Mouse (Mus musculus): Measurements from ENCODE around the gene Shq1.

Gene Shq1

DNA sequence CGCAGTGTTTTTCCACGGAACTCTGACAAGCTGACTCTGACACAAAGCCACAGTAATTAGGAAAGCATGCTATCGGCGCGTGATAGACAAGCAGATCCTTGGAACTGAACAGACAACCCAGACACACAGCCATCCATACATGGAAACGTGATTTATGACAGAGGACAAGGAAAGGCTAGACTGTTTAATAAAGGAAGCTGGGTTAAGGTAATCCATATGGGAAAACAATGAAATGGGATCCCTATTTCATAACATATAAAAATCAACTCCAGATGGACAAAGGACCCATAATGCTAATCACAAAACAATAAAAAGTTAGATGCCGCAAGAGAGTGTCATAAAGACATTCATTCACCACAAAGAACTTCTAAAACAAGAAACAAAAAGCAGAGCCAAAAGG, 78.0 kb downstream of the Shq1 start:
- DNase-seq: no peak

- no peak for DNase-seq
Measured at GRCm38 (mm10) chr6:100590602-100591001, 80.4 kb downstream of the Shq1 start.

DNA sequence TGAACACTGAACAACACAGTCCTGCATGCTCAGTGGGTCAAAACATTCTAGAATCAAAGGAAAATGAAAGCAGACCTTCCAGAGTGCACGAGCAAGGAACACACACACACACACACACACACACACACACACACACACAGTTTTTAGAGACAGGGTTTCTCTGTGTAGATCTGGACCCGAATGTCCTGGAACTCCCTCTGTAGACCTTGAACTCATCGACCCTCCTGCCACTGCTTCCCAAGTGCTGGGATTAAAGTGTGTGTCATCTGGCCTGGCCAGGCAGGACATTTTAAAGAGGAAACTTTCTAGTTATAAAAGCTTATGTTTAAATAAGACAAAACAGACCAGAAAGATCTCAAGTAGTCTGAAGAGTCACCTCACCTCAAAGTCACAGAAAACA, 82.1 kb downstream of the Shq1 start:
- DNase-seq: no peak

DNA sequence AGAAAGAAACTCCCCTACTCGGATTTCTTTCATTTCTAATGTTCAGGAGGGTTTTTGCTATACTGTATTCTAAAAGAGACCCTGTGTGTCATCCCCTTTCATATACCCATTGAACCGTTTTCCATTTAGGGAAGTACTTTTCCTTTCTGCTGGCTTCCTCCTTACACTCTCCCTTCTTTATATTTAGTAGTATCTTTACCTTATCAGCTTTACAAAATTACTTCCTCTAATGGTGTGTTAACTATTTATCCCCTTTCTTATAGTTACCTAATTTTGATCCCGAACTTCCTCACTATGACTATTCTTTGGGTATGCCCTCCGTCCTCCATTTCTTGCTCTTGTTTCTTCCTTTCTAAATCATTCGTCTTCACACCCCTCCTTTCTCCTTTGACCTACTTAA, 84.2 kb downstream of the Shq1 start:
- no peak for DNase-seq

DNA sequence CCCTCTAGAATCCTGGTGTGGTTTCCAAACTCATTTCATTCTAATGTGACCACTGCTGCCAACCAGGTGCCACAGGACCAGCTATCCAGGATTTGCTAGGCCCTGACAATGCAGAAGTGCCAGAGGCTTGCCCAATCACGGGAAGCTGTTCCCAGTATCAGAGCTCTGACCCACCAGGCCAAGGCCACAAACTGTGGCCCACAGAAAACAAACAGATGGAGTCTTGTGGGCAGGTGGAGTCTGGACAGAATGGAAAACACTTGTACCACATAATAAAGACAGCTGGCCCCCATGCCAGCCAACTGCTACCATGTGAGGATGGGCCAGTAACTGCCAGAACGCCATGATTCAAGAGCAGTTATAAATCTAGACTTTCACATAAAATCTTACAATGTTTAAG, 89.0 kb downstream of the Shq1 start:
- DNase-seq: no peak

GRCm38 (mm10) chr6:100581056-100581455, 89.9 kb downstream of the Shq1 start:
- no peak for DNase-seq

DNA sequence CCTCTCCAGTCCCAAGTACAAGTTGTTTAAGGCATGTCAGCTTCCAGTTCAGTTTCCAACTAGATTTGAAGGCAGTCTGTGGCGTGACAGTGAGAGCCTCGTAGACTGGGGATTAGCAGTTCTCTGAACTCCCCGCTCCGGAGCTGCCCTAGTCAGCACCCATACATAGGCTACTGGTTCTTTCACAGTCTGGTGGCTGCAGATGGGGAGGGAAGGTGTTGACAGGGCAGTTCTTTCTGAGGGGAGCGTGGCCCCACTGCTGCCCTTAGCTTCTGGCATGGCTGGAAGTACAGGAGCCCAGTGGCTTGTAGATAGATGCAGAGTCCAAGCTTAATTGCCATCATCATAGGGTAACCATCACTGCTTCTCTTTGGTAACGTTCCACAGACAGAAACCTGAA, 93.4 kb downstream of the Shq1 start:
- no peak for DNase-seq

DNA sequence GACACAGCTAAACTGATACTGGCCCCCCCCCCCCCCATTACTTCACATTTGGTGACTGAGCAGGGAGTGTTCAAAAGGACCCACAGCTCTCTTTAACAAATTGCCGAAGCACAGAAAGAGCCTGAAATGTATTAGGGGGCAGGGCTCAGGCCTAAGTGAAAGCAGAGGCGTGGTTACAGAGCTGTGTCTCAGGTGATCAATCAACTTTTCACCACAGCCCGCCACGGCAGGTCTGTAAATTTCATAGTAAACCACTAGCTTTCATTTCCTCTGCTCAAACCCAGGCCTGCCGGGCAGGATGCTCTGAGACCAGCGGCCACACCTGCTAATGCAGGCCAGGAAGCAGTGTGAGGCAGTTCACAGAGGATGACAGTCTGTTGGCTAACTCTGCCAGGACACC, 94.8 kb downstream of the Shq1 start:
- DNase-seq: peak; percentile 49

GRCm38 (mm10) chr6:100566774-100567173, 104.2 kb downstream of the Shq1 start:
- no peak for DNase-seq

DNA sequence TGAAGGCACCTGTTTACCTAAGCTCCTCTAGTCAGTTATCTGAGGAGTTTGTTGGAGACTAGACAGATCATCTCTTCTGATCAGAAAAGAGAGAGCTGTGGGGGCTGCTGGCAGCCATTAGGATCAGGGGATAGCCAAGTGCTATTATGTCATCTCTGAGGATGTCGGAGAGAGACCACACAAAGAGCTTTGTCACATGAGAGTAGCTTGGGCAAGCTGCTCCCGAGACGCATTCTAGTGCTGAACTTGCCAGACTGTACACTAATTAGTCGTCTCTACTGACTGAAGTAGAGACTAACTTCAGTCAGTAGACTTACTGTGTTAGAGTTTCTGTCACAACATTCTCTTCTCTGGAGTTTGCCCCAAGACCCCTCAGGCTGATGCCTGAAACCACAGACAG, 106.4 kb downstream of the Shq1 start:
- peak; percentile 35 for DNase-seq

DNA sequence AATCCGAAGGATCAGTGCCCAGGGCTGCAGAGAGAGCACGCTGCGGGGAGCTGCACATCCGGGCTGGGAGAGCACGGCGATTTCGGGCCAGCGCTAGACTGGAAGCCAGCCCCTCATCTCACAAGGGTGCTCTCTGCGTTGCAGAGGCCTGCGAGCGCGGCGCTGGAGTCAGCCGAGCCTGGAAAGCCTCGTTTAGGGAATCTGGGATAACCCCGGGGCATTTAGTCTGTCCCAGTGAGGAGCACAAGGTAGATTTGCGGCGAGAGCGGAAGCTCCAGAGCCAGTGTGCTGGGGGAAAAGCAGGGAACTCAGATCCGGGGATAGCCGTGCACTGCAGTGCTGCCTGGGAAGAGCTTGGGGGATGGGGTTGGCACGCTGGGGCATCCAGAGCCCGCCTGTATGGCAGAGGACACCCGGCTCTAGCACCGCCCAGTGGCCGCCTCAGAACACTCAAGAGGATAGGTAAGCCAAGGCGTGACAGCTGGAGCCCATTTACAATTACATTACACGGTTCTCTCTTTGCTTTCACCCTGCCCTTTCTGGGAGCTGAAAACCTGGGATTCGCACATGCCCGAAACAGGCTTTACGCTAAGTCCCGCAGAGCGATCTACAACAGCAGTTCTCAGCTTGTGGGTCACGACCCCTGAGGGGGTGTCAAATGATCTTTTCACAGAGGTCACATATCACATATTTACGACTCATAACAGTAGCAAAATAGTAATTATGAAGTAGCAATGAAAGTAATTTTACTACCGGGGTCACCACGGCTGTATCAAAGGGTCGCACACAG, 107.2 kb downstream of the Shq1 start:
- DNase-seq: peak; percentile 89

- peak; percentile 83 for DNase-seq
Measured at GRCm38 (mm10) chr6:100562719-100563551, 108.0 kb downstream of the Shq1 start.

GRCm38 (mm10) chr6:100558057-100558456, 112.9 kb downstream of the Shq1 start:
- no peak for DNase-seq

DNA sequence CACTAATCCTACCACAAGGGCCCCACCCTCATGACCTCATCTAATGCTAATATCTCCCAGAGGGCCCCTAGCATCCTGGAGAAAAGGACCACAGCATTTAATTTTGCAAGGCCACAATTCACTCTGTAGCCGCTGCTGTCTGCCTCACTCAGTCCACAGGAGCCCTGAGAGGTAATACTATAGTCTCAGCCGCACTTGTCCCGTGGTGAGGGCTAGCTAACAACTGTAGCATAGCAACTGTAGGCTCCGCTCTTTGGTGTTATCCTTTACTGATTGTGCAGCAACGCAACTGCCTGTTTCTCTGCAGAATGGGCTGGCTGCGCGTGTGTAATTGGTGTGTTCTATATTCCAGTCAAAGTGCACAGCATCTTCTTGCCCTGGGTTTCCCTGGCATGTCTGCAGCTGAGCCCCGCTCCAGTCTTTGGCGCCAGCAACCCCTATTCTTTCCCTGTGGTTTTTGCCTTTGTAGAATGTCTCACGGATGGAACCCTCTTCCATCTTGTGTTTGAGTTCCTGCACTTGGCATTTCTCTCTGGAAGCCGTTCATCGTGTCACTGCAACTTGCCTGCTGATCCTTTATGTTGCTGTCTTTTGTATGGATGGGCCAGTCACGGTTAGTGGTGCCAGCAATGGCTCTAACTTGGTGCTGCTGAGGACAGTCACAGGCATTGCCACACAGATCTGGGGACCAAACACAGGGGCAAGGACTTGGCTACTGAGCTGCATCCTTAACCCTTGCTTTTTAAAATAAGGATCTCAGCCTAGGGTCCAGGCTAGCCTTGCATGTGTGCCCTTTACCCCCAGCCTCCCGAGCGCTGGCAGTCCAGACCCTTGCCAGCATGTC, 128.6 kb downstream of the Shq1 start:
- DNase-seq: peak; percentile 20

GRCm38 (mm10) chr6:100539698-100540097, 131.3 kb downstream of the Shq1 start:
- no peak for DNase-seq

DNA sequence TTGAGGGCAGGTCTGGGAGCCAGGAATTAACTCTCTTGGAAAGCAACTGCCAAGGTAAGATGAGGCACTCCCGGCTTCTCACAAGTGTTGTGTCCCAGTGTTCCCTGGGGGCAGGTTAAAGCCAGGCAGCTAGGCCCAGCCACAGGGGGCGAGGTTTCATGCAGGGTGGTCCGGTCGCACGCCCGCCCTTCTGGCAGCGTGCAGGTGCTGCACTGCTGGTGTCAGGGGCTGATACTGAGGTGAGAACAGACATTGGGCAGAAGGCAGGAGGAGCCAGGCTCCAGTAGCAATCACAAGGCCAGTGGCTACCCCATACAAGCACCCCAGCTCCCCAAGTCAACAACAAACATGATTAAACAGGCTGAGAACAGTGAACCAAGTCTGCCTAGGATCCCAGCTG, 132.4 kb downstream of the Shq1 start:
- no peak for DNase-seq

DNA sequence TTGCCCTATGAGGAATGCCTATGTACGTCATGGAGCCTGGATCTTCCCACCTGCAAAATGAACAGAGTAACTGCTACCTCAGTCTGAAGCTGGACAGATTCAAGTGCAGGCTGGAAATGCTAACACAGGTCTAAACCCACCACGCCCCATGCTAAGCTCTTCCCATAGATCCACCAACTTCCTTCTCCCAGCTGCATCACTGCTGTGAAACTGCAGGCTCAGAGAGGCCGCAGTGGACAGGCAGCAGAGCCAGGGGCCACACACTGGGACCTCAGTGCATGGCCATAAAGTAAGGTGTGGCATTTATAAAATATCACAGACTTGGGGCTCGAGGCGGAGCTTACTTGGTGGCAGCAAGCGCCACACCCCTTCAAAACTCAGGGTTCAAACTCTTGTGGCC, 133.0 kb downstream of the Shq1 start:
- no peak for DNase-seq

DNA sequence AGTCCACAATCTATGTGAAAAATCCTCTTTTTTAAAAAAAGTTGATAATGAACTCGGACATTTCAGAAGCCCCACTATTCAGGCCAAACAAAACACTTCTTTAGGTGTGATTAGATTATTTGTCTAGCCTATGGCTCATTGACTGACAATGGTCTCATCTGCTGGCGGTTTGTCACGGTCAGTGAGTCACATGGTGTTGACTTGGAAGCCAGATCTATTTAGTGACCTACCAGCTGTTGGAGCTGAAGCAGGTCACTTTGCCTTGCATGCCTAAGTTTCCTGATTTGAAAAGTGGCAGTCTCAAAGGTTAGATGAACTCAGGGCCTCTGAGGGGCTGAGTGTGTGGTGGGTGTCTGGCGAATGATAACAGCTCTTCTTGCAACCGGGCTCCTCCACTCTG, 133.9 kb downstream of the Shq1 start:
- no peak for DNase-seq

- DNase-seq: no peak
Measured at GRCm38 (mm10) chr6:100533364-100533763, 137.6 kb downstream of the Shq1 start.

- DNase-seq: no peak
Measured at GRCm38 (mm10) chr6:100532326-100532725, 138.6 kb downstream of the Shq1 start.

DNA sequence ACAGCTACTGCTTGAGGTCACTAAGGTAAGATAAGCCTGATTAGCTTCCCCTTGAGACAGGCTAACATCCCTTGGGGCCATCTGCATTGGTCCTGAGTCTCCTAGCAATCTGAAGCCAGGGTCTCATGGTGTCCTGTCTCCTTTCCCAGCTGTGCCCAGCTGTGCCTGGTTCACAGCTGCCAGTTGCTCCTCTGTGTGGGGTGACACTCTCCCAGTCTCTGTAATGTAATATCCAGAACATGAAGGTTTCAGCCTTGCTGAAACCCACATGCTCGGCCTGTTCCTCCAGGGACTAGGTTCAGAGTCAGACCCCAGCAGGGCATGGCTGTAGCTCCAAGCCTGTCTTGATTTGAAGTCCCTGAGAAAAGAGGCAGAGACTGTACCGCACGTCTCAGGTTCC, 141.3 kb downstream of the Shq1 start:
- no peak for DNase-seq

- no peak for DNase-seq
Measured at GRCm38 (mm10) chr6:100528556-100528955, 142.4 kb downstream of the Shq1 start.

DNA sequence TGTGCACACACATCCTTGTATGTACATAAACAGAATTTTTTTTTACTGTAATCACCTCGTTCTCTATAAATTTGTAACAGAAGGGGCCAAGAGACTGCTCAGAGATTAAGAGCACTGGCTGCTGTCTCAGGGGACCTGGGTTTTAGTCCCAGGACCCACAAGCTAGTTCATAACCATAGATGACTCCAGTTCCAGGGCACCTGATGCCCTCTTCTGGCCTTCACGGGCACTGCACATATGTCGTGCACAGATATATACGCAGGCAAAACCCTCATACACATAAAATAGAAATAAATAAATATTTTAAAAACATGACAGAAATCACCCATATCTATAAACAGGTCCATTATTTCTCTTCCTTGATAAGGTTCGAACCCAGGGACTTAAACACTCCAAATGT, 143.0 kb downstream of the Shq1 start:
- DNase-seq: no peak

Data from embryo, embryonic 11 days (tissue).